Mouse (Mus musculus) stomach, postnatal 0 days (tissue): ENCODE data around the gene Gm44511.

Source experiments
- CTCF ChIP-seq: IDR thresholded peaks from 2 replicates; pipeline ENCODE4 v1.5.1; 2016; ENCODE audit warnings: antibody characterized with exemption, low read depth, mild to moderate bottlenecking, moderate library complexity
- EP300 ChIP-seq: optimal IDR thresholded peaks from 2 replicates; pipeline ENCODE3; 2016; ENCODE audit warnings: antibody characterized with exemption

DNA sequence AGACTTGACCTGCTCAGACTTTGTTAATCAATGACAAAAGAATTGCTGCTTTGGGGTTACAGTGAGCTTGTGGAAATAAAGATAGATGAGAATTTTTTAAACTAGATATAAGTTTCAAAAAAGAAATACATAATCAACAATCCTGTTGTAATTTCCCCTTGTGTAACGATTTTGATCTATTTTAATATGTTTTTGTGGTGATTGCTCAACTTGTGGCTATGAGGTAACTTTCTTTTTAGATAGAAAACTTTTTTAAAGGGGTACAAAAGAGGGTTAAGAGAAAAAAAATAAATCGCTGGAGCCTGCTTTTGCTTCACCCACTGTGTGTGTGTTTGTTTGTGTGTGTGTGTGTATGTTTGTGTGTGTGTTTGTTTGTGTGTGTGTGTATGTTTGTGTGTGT lies 25.0 kb upstream of the Gm44511 start:
- TF ChIP-seq CTCF: no peak
- TF ChIP-seq EP300: no peak
